Mouse (Mus musculus) cortical plate, adult 2 months (tissue): Measurements from ENCODE around the gene Prdx4.

ENCODE experiments used
- CTCF ChIP-seq: fragments of 200-500 bp; IDR thresholded peaks from 2 replicates; pipeline ENCODE4 v1.5.1; 2011; ENCODE audit warnings: mild to moderate bottlenecking, control low read depth, low read length; ENCODE audit not compliant: insufficient read depth; ENCODE audit errors: extremely low read depth
- POLR2A ChIP-seq: fragments of 200-500 bp; IDR thresholded peaks from 2 replicates; pipeline ENCODE4 v1.6.1; 2011; ENCODE audit warnings: mild to moderate bottlenecking, low read length, control low read depth; ENCODE audit not compliant: insufficient read depth; ENCODE audit errors: extremely low read depth

DNA sequence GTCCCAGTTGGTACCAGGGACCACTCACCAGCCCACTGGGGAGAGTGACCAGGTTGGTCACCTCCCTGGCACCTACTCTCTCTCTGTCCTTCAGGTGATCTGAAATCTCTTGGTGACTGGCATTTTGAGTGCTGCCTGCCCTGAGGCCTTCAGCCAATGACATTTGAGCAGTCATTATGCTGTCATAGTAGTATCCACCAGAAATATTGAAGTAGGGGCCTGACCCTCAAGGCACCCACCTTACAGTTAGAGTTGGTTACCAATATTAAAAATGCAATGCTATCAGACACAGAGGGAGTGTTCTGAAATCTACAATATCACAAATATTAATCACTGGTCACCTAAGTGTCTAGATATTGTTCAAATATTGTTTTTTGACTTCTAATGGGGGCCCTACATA lies at the start of gene Prdx4:
- no peak for TF ChIP-seq POLR2A
- no peak for TF ChIP-seq CTCF
